Mouse (Mus musculus) ES-E14 (cell line): ENCODE measurements around the gene Fxyd7.

Source experiments
- CHD2 ChIP-seq: IDR thresholded peaks from 2 replicates; pipeline ENCODE4 v1.6.1; 2014; ENCODE audit warnings: mild to moderate bottlenecking, low read depth, low read length, inconsistent platforms
- HCFC1 ChIP-seq: IDR thresholded peaks from 2 replicates; pipeline ENCODE4 v1.6.1; 2012; ENCODE audit warnings: low read length, inconsistent platforms, borderline replicate concordance; ENCODE audit not compliant: insufficient read depth
- MAFK ChIP-seq: IDR thresholded peaks from 2 replicates; pipeline ENCODE4 v1.6.1; 2014; ENCODE audit warnings: mild to moderate bottlenecking, low read depth, low read length, inconsistent platforms; ENCODE audit not compliant: insufficient read depth
- ZNF384 ChIP-seq: IDR thresholded peaks from 2 replicates; pipeline ENCODE4 v1.6.1; 2012; ENCODE audit warnings: low read depth, low read length, inconsistent platforms

- TF ChIP-seq CHD2 (no peak), ZNF384 (no peak), MAFK (no peak), HCFC1 (no peak)
Observed at GRCm38 (mm10) chr7:31053882-31054447, 2.7 kb upstream of the Fxyd7 start.
